Mouse (Mus musculus) urinary bladder, adult 18-20 months (tissue): ENCODE results near the gene Nrxn1.

ENCODE experiments used
- DNase-seq, 2 experiments: peaks; one replicate each; pipeline ENCODE4 v3.0.0; 2022; ENCODE audit warnings: low spot score in 2 of 2, mixed read lengths in 2 of 2

The Nrxn1 gene

DNA sequence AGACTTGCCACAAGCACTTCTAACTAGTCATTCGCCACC is at the start of gene Nrxn1:
Nrxn1 (minus strand) TSS at position 30 of the 39 bp plus-strand sequence.
- no peak for DNase-seq

DNA sequence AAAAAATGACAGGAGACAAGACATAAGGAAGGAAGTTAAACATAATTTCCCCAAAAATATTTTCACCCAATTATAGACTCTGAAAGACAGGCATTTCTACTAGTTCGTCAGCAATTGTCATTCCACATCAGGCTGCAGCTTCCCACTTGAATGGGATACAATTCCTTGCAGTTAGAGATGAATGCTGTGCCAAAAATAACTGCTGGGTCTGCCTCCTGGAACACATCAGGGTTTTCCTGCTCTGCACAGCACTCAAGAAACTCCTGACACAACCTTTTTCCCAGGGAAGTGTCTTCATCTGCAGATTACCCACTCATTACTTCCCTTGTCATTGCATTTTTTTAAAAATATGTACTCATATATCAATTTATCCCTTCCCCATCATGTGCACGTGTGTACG is 44.0 kb upstream of the Nrxn1 start:
- no peak for DNase-seq

DNA sequence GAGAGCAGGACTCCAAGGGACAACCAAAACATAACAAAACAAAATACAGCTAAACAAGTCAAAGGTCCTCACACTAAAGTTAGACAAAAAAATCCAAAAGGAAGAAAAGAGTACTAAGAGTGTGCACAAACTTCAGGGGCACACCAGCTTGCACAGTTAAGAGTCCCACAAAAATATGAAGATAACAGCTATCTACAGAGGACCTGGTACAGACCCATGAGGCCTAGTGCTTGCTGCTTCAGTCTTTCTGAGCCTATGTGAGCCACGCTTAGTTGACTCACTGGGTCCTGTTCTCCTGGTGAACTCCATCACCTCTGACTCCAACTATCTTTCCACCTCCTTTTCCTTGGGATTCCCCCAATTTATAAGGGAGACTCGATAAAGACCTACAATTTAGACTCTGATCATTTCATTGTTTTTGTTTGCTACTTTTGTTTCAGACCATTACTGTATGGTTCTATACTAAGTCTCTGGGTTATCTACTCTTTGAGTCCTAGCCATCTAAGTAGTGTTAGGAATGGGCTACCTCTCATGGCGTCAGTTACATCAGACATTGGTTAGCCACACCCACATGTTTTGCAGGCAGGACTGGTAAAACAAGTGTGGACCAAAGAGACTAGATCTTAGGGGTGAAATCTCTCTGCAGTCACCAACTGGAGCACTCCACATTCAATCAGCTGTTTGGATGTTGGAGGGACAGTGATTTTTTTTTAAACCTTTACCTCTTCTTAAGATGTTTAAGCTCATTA is 20.2 kb upstream of the Nrxn1 start:
- no peak for DNase-seq

DNA sequence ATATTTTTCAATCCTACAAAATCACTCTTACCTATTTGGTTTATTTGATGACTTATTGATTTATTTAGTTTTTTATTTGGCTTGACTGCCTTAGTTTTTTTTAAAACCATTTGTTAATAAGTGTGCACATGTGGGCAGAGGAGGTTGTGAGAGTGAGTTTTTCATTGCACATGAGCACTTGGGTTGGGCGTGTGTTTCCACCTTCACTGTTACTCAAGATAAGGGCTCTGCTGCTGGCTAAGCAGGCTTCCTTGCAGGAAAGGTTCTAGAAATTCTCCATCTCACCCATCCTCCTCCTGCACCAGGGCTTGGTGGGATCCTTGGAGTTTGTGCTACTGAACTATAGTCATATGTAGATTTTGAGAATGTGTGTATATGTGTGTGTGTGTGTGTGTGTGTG is 19.2 kb upstream of the Nrxn1 start:
- no peak for DNase-seq

DNA sequence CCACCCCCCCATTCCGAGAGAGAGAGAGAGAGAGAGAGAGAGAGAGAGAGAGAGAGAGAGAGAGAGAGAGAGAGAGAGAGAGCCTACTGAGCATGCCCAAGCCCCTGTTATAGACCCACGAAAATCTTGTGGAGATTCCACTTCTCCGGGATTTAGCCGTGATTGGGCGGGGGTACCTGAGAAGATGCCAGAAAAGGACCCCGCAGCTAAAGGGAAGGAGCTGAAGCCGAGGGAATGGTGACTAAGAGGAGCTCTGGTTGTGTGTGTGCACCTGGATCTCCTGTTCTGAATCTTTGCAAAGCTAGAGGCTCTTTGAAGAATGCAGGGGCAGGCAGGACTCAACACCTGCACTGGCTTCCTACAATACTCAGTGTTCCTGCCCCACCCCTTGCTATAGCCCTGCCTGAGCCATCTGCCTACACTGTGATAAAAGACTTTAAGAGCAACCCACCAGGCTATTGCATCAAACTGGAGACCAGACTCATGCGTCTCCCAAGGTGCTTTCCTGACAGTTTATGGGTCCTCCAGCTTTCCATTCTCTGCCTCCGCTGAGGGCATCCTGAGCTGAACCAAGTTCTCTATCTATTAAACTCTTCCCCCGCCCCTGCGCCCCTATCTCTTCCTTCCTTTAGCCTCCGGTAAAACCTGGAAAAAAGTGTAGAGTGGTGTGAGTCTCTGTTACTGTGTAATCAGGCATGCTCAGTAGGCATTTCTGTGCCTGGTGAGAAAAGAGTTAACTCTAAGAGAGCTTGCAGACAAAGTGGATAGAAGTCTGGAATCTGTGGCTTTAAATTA is 407 bp upstream of the Nrxn1 start:
- DNase-seq: no peak

DNA sequence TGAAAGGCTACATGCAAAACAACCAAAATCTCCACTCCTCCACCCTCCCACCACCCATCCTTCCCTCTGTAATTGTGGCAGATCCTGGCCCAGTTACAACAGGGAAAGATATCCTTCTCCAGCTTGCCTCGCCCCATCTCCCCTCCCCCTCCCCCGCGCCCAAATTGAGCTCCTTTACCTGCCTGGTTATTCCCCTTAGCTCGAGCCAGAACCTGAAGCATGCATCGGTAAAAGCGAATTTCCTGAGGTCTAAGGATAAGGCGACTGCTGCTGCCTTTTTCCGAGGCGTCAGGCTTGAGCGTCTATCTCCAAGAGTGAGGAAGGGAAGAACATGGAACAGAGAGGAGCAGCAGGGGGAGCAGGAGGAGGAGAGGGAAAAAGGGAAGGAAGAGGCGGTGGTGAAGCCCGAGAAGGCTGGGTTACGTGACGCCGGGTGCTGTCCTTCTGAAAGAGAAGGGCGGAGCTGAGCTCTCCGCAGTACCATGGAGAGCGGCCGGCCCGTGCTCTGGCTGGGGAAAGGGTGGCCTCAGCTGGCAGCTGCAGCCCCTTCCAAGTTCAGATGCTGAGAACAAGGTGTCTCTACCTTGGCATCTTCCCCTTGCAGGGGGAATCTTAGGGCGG is 340 bp downstream of the Nrxn1 start:
- DNase-seq: peak; percentile 11 to 13

DNA sequence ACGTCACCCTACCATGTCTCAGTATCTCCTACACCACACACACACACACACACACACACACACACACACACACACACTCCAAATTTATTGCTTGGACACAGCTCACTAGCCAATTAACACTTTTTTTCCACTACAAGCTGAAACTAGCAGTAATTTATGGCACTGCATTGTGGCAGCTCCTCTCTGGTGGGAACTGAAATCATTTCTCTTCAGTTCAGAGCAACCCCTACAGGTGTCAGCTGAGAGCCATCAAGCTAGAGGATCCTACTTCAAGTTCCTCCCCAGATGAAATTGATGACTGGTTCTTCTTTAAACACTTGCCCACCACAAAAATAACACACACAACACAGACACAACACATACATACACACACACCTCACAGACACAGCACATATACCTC is 2.2 kb downstream of the Nrxn1 start:
- no peak for DNase-seq

DNA sequence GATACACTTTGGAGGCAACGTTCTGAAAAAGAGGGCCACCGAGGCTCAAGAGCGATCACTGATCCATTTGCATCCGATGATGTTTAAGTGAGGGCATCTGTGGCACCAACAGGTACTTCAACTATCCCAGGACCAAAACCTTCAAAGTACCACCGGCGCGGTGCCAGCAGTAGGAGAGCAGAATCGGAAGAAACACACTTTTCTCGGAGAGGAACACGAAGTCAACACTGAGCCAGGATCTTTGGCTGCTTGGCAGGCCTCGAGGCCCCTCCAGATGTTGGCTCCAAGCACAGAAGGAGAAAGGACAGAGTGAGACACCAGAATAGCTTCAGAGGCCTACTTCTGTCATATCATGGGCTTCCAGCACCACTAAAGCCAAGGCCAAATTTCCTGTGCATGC is 3.9 kb downstream of the Nrxn1 start:
- DNase-seq: no peak

DNA sequence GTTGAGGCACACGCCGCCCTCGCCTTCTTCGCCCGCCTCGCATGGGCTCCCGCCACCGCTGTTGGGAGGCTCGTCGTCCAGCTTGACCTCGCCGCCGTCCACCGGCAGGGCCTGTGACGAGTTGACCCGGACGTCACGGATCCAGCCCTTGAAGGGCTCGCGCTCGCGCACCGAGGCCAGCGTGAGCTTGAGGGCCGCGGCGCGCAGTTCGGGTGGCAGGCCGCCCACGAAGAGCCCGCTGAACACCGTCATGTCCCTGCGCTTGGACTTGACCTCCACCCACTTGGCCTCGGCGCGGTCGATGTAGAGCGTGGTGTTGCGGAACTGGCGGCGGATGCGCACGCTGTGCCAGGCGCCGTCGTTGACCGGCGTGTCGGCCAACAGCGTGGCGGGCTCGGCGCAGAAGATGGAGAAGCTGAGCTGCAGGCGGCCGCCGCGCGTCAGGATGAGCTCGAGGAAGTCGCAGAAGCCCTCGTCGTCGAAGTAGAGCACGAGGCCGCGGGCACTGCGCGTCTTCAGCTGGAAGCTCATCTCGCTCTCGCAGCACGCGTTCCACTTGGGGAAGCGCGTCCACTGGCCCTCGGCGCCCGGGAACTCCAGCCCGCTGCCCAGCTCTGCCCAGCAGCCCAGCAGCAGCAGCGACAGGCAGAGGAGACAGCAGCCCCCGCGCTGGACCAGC is 4.7 kb downstream of the Nrxn1 start:
- no peak for DNase-seq

DNA sequence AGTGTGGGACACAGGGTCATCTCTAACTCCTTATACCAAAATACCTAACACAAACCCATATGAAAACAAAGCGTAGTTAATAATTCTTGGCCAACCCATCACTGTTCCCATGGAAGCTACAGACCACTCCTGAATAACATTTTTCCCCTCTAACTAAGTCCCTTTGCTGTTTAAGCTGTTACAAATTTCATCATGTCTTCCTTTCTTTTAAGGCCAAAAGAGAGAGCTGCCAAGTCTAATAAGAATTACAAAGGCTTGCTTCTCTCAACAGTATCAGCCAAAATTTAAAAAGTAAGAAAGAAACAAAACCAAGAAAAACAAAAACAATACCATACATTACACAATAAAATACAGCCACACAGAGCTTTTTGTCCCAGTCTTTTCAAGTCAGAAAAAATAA is 6.5 kb downstream of the Nrxn1 start:
- DNase-seq: no peak

DNA sequence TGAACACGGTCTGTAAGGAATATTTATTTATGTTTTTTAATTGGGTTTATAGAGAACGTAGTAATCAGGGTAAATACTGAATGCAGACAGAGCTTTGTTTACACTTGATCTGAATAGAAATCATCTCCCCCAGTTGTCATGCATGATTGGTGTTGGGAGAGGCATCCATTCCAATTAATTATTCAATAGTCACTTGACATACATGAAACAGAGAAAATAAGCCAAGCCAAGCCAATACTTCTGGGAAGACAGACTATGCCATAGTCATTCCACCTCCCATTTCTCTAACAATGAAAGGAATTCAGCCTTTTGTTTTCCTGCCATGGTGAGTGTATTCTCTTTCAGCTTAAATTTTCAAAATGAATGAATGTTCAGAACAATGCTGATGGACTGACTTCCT is 7.5 kb downstream of the Nrxn1 start:
- DNase-seq: no peak

DNA sequence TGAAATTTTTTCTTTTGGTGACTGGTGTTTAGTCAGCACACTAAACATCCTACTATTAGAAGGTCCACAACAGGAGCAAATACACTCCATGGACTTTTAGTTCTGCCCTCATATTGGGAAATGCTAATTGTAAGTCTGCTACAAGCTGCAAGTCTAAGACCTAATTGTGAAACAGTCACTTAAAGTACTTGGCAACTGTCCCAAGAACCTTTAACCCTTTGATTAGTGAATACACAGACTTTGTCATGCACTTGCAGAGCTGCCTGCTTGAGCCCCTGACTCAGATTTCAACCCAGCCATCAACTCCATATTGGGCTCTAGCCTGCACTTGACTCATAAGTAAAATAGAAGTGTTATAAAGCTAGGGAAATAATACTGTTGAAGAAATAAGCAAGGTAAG is 13.8 kb downstream of the Nrxn1 start:
- no peak for DNase-seq

DNA sequence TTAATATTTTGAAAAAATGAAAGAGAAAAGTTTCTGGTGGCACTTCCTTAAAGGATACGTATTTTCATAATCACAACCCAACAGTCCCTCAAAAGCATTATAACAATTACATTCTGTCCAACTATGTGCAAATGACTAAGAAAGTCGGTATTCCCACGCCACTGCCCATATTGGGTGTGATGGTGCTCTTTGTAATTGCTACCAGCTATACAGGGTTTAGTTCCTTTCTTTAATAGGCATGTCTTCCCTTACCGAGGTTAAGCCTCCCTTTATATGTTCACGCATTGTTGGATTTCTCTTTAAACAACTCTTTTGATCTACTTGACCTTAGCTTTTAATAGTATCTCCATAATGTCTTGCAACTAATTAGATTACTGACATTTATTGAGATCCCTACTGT is 18.1 kb downstream of the Nrxn1 start:
- DNase-seq: no peak

DNA sequence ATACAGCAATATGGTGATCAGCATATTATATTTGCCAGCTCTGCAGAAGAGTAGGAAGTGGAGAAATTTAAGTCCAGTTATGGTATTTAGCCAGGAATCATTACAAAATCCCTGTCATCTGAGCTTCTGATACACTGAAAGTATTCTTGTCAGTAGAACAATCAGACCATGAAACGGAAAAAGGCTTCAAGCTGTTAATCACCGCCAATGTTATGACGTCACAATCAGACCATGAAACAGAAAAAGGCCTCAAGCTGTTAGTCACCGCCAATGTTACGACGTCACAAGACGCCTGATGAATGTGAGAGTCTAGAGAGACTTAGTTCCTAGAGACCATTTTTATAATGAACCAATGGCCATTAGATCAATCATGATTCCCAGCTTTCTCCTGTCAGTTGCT is 59.4 kb downstream of the Nrxn1 start:
- no peak for DNase-seq

DNA sequence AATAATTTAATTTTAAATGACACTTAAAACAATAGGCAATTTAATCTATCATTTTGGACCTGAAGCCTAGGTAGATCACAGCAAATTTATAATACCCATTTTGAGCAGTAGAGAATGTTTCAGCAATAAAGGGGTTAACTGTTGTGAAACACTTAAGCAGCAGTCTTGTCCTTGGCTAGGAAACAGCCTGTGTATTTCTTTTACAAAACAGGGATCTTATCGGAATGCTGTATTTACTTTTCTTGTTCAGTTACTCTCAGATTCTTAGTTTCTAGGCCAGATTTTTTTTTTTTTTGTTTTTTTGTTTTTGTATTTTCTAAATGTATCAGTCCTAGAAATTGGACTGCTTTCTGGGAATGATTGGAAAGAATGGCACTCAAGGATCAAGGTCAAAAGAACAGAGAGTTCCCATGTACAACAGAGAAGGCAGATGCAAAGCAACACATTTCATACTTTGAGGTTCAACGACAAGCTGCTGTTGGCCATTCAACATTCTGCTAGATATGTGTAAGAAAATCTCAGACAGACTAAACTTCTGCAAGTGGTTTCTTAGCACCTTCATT is 67.7 kb downstream of the Nrxn1 start:
- DNase-seq: no peak

DNA sequence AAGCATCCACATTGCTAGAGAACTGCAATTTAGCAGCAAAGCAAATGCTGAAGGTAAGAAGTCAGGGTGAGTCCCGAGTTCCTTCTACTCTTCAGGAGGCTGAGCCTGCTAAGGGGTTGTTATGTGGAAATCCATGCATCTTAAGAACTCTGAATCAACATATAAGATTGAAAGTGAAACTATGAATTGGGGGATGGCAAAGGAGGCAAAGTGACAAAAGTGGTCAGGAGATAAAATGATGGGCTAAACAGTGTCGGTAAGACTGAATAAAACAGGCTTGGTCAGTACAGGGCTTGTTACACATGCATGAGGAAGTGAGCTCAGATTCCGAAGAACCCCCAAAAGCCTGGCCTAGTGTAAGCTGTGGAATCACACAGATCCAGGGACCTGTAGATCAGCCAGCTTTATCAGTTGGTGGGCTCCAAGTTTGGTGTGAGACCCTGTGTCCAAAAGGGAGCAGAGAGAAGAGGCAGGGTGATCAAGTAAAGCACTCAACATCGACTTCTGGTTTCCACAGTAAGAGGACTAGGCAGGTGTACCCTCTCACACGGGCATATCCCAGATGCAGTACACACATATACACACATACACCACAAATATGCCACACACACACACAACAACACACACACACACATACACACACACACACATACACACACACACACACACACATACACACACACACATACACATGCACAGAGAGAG is 85.3 kb downstream of the Nrxn1 start:
- DNase-seq: no peak

DNA sequence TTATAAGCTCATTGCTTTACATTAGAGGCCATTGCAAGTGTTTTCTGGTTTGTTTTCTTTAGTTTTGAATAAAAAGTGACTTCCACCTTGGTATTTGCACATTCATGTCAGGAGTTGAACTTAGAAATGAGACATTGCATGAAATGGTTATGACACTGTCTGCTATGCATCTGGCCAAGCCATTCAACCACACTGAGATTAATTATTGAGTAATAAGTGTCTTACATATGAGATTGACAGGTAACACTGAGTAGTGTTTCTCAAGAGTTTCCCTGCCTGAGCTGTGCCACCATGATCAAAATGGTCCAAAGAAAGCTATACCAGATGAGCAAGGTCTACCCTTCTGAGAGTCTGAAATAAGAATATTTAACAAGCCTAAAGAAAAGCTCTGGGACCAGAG is 92.5 kb downstream of the Nrxn1 start:
- no peak for DNase-seq

DNA sequence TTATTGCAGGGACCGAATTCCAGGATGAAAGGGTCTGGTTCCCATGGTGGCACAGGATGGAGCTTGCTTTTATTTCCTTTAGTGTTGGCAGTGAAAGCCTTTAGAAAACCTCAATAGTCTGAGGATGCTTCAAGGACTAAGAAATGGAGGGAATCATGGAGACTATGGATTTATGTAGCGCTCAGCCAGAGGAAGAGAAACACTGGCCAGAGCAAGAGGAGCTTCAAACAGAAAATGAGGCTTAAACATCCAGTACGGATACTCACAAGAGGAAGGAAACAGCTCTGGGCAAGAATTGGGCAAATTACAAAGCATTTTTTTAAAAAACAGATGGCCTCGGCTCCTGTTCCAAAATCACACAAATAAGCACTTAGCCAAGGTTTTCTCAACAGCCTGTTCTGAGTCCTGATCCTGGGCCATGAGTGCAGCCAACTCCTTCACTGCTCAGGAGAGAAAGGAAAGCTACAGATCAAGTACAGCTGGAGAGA is 93.2 kb downstream of the Nrxn1 start:
- DNase-seq: no peak

DNA sequence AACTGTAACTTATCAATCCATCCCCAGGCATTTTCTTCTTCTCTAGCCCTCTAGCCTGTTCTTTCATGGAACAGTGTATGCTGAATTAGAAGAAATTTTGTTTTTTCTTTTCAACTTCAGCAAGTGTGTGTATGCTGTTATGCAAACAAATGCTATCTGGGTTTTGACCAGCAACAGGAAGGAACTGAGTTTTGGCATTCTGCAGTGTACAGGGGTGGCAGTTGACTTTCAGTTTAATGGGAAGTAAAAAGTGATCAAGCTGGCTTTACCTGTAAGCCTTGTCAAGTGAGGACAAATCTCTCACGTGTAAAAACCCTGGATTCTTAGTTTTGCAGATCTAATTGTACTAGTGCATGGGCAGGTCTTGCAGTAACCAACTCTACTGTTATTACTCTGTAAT is 95.2 kb downstream of the Nrxn1 start:
- peak in 1 of 2 experiments; percentile 18 for DNase-seq

DNA sequence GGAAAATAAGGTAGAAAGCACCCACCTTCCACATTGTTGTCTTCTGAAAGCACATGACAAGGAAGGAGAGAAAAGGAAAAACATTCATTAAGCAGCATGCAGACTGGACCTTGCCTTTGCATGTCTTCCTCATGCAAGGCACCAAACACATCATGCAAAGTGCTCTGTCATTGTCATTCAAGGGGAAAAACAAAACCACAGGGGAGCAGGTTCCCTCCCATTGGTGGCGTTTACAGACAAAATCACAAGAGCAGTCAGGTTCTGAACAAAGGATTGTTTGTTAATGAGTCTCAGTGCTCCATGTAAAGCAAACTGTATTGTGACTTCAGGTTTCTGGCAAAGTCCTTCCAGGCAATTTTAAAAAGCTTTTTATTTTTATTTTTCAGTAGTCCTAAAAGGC is 97.4 kb downstream of the Nrxn1 start:
- DNase-seq: no peak

DNA sequence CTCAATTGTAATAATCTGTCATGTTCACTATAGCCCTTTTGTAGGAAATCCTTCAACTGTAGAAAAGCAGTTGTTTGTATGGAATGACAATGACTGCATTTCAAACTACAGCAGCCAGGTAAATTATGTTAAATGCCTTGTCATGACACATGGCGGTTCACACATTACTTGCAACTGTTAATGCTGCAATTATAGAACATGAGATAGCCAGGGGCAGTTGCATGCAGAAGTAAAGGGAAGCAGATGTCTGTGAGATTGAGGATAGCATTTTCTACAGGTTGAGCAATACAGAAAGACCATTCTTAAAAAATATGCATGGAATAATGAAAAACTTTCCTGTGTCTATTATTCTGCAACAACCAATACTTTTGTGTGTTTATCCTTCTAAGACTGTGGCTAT is 98.6 kb downstream of the Nrxn1 start:
- DNase-seq: no peak

DNA sequence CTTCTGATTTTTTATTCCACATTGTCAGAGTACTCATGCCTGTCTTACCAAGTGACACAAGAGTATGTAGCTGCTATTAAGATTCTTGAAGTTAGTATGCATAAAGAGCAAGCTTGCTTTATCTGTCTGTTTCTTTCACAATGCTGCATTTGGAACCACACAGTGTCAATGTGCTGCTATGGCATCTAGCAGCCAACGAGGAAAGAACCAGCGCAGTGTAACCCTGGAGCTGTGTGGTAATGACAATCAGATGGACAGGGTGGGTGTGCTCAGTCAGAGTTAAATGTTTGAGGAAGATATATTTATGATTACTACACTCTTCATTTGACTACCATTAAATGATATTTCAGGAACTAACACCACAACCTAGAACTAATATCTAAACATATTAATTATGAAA is 102.1 kb downstream of the Nrxn1 start:
- DNase-seq: no peak
